Mouse (Mus musculus): ENCODE measurements around the gene Pnck. TPM values are rescaled to one million over a fixed set of nuclear protein-coding genes. Genes with fewer than 3 reads are reported as not detected.

Gene Pnck
- 1 to 10 TPM; 4.3 to 6.8 TPM for total RNA-seq (2021)
- long read RNA-seq, experiment 1, transcript Pnck-202 (12 exons, 1,532 nt): major isoform, 8 of 11 reads
- long read RNA-seq, experiment 1, partial matches to known transcripts: 1 of 11 reads
- long read RNA-seq, experiment 1, other reads (novel, unspliced or antisense): 2 of 11 reads
- long read RNA-seq, experiment 2, partial matches to known transcripts: 1 of 7 reads
- long read RNA-seq, experiment 2, other reads (novel, unspliced or antisense): 3 of 7 reads

GRCm38 (mm10) chrX:73659575-73660283, at the start of gene Pnck:
Gene Pnck (minus strand): TSS chrX:73660117.
- intact Hi-C loops (cut with DNase I): loop anchor here (5.0 to 10.0 kb wide), 3 partner anchors 67 to 652 kb away; partner anchors contain the start of gene Haus7
- peak in 1 of 2 experiments; percentile 20 for DNase-seq

GRCm38 (mm10) chrX:73700472-73700871, 40.6 kb upstream of the Pnck start:
- no peak for DNase-seq
- intact Hi-C loops (cut with DNase I): no loop called here

GRCm38 (mm10) chrX:73690917-73691629, 31.2 kb upstream of the Pnck start:
- peak; percentile 37 to 66 for DNase-seq
- intact Hi-C loops (cut with DNase I): no loop called here

- peak; percentile 29 to 50 for DNase-seq
- intact Hi-C loops (cut with DNase I): no loop called here
These were observed 25.7 kb upstream of the Pnck start for GRCm38 (mm10) chrX:73685629-73686028.

- intact Hi-C loops (cut with DNase I): no loop called here
These were observed 25.1 kb upstream of the Pnck start for GRCm38 (mm10) chrX:73684978-73685377.

GRCm38 (mm10) chrX:73684156-73684555, 24.2 kb upstream of the Pnck start:
- intact Hi-C loops (cut with DNase I): no loop called here
- no peak for DNase-seq

More at GRCm38 (mm10) chrX:73684978-73685377, 25.1 kb upstream of the Pnck start:
- DNase-seq: no peak

GRCm38 (mm10) chrX:73676668-73677067, 16.8 kb upstream of the Pnck start:
- intact Hi-C loops (cut with DNase I): loop anchor here (10.0 kb wide), 1 partner anchor 248 kb away; the partner anchor contains the start of genes Arhgap4 and Naa10
- DNase-seq: no peak

GRCm38 (mm10) chrX:73675231-73675630, 15.3 kb upstream of the Pnck start:
- no peak for DNase-seq
- intact Hi-C loops (cut with DNase I): loop anchor here (10.0 kb wide), 1 partner anchor 250 kb away; the partner anchor contains the start of genes Arhgap4 and Naa10

- intact Hi-C loops (cut with DNase I): loop anchor here (5.0 to 10.0 kb wide), 4 partner anchors 48 to 273 kb away; partner anchors contain the start of genes Arhgap4 and Naa10
- DNase-seq: peak; percentile 32 to 33
These were observed 14.2 kb upstream of the Pnck start for GRCm38 (mm10) chrX:73673968-73674661.

GRCm38 (mm10) chrX:73673619-73673967, 13.7 kb upstream of the Pnck start:
- intact Hi-C loops (cut with DNase I): loop anchor here (5.0 to 10.0 kb wide), 4 partner anchors 49 to 274 kb away; partner anchors contain the start of genes Arhgap4 and Naa10
- DNase-seq: no peak

GRCm38 (mm10) chrX:73672879-73673618, 13.1 kb upstream of the Pnck start, which contains the start of gene Slc6a8:
Gene Slc6a8 (plus strand): TSS chrX:73673150.
- peak; percentile 74 to 80 for DNase-seq
- intact Hi-C loops (cut with DNase I): loop anchor here (1.0 to 10.0 kb wide), 5 partner anchors 20 to 274 kb away; partner anchors contain the start of genes Arhgap4 and Naa10

- peak; percentile 42 to 54 for DNase-seq
- intact Hi-C loops (cut with DNase I): loop anchor here (1.0 to 10.0 kb wide), 5 partner anchors 21 to 275 kb away; partner anchors contain the start of genes Arhgap4 and Naa10
These were observed 12.1 kb upstream of the Pnck start for GRCm38 (mm10) chrX:73672031-73672431.

GRCm38 (mm10) chrX:73663143-73663542, 3.2 kb upstream of the Pnck start:
- no peak for DNase-seq
- intact Hi-C loops (cut with DNase I): loop anchor here (5.0 kb wide), 1 partner anchor 656 kb away; no protein-coding TSS in a partner anchor

- DNase-seq: no peak
- intact Hi-C loops (cut with DNase I): loop anchor here (5.0 kb wide), 1 partner anchor 653 kb away; no protein-coding TSS in a partner anchor
These were observed 358 bp upstream of the Pnck start for GRCm38 (mm10) chrX:73660284-73660665.

- intact Hi-C loops (cut with DNase I): loop anchor here (5.0 to 10.0 kb wide), 2 partner anchors 67 to 204 kb away; partner anchors contain the start of gene Haus7
- no peak for DNase-seq
These were observed 862 bp downstream of the Pnck start for GRCm38 (mm10) chrX:73658936-73659574.

- intact Hi-C loops (cut with DNase I): loop anchor here (5.0 to 10.0 kb wide), 2 partner anchors 66 to 204 kb away; partner anchors contain the start of gene Haus7
These were observed 1.5 kb downstream of the Pnck start for GRCm38 (mm10) chrX:73658391-73658790.

GRCm38 (mm10) chrX:73655529-73655928, 4.4 kb downstream of the Pnck start:
- intact Hi-C loops (cut with DNase I): loop anchor here (5.0 to 10.0 kb wide), 2 partner anchors 63 to 201 kb away; partner anchors contain the start of gene Haus7
- DNase-seq: peak; percentile 20 to 35

More at GRCm38 (mm10) chrX:73658391-73658790, 1.5 kb downstream of the Pnck start:
- no peak for DNase-seq

- DNase-seq: peak; percentile 61 to 73
- intact Hi-C loops (cut with DNase I): loop anchor here (1.0 to 10.0 kb wide), 3 partner anchors 83 to 602 kb away; partner anchors contain the start of gene Haus7
These were observed 5.7 kb downstream of the Pnck start for GRCm38 (mm10) chrX:73654177-73654576.

All from heart, postnatal 14 days (tissue).